Comparison of ENCODE assay signal across 8 mouse cellular contexts in genomic region chr2:25240723-25241437, GRCm38 (mm10). TPM values are rescaled to one million over a fixed set of nuclear protein-coding genes. Genes with fewer than 3 reads are reported as not detected.
DNase-seq lines count a peak whose midpoint lies in the region; ATAC-seq and TF ChIP-seq lines count a peak whose summit lies in the region.

No protein-coding gene starts in this region.

- WGBS in limb, embryonic 13.5 days = 2% methylated on average over 29 of the region's 29 CpGs
- WGBS in midbrain, embryonic 12.5 days = 1% methylated on average over 29 of the region's 29 CpGs
- WGBS in small intestine, adult 2 months = 2% methylated on average over 29 of the region's 29 CpGs

- peaks cover 8% of the 10 kb centered on the region for H3K36me3 ChIP-seq in limb, embryonic 13.5 days
- peaks cover 13% of the 10 kb centered on the region; the same call in 1 of the 2 replicates for H3K36me3 ChIP-seq in midbrain, embryonic 12.5 days
- H3K36me3 ChIP-seq in small intestine, adult 2 months (ENCODE audit: control insufficient read depth, insufficient read depth, low read length) = no peaks in the 10 kb centered on the region; the same call in 1 of the 2 replicates

- peaks cover 24% of the 10 kb centered on the region for H3K4me1 ChIP-seq in limb, embryonic 13.5 days
- H3K4me1 ChIP-seq in midbrain, embryonic 12.5 days = peaks cover 30% of the 10 kb centered on the region
- H3K4me1 ChIP-seq in small intestine, adult 2 months (ENCODE audit: control insufficient read depth, insufficient read depth, insufficient read length, low read length) = peaks cover 30% of the 10 kb centered on the region

- H3K9ac ChIP-seq in limb, embryonic 13.5 days = peak overlapping the region; percentile 58
- peak overlapping the region; percentile 37; the same call in 1 of the 2 replicates for H3K9ac ChIP-seq in midbrain, embryonic 12.5 days (replicated peaks)

- peak overlapping the region; percentile 58 for H3K4me3 ChIP-seq in limb, embryonic 13.5 days
- H3K4me3 ChIP-seq in midbrain, embryonic 12.5 days = peak overlapping the region; percentile 68
- peak overlapping the region; percentile 70 for H3K4me3 ChIP-seq in small intestine, adult 2 months (ENCODE audit: low read depth, low read length)

- peak overlapping the region; percentile 95 for H3K4me2 ChIP-seq in limb, embryonic 13.5 days (replicated peaks)
- H3K4me2 ChIP-seq in midbrain, embryonic 12.5 days (replicated peaks) = peak overlapping the region; percentile 94

- no peak for TF ChIP-seq CTCF in small intestine, adult 2 months (IDR thresholded peaks at IDR 0.05; ENCODE audit: extremely low read depth, insufficient read length, insufficient replicate concordance, low read depth, low read length)

- H3K27ac ChIP-seq in limb, embryonic 13.5 days = peak overlapping the region; percentile 11; the same call in 1 of the 2 replicates
- peak overlapping the region; percentile 42; the same call in 1 of the 2 replicates for H3K27ac ChIP-seq in midbrain, embryonic 12.5 days (replicated peaks)
- peak overlapping the region; percentile 31; the same call in 1 of the 2 replicates for H3K27ac ChIP-seq in small intestine, adult 2 months (ENCODE audit: insufficient read depth, low read depth, low read length)

- H3K9me3 ChIP-seq in limb, embryonic 13.5 days = no peaks in the 10 kb centered on the region
- no peaks in the 10 kb centered on the region for H3K9me3 ChIP-seq in midbrain, embryonic 12.5 days

- H3K27me3 ChIP-seq in limb, embryonic 13.5 days = peaks cover 54% of the 10 kb centered on the region
- peaks cover 37% of the 10 kb centered on the region for H3K27me3 ChIP-seq in midbrain, embryonic 12.5 days
- H3K27me3 ChIP-seq in small intestine, adult 2 months (ENCODE audit: control insufficient read depth, insufficient read depth, low read length) = no peaks in the 10 kb centered on the region; the same call in 1 of the 2 replicates

- peak; percentile 55 to 61 for DNase-seq in B cell, adult 2 months
- DNase-seq in adrenal gland, adult 8-10 months = peak; percentile 77
- peak; percentile 75 for DNase-seq in embryo, embryonic 9.5 days (ENCODE audit: extremely low spot score)
- peak; percentile 73 for DNase-seq in heart, adult 18-20 months
- peak; percentile 88 for DNase-seq in kidney, adult 11 months

- ATAC-seq in limb, embryonic 13.5 days (ENCODE audit: low FRiP score, low read depth) = peak; percentile 80
- peak; percentile 75 for ATAC-seq in midbrain, embryonic 12.5 days (ENCODE audit: low FRiP score, low read depth)

- peak; percentile 35; the same call in 1 of the 2 replicates for TF ChIP-seq POLR2A in small intestine, adult 2 months (IDR thresholded peaks at IDR 0.05; ENCODE audit: low read depth, low read length)

RNA-seq across cellular contexts. Expression of gene Rnf208, which starts 1.2 kb away (rescaled TPM):
- 10 to 100 TPM; 10.3 to 18.0 (median 12.3) TPM for total RNA-seq in adrenal gland, adult 8-10 months (2022)
- total RNA-seq in heart, adult 18-20 months (2021) = 1 to 10 TPM; 1.5 to 1.7 TPM
- polyA plus RNA-seq in limb, embryonic 13.5 days (2015; fragmentation: Nextera tagmentation; extraction: Ambion mirVana) = 8.6 and 9.2 TPM in 2 replicates
- polyA plus RNA-seq in midbrain, embryonic 12.5 days (2016; fragmentation: Nextera tagmentation; extraction: Ambion mirVana) = 31.9 and 35.3 TPM in 2 replicates
- polyA plus RNA-seq in small intestine, adult 2 months (2012; rRNA removed) = 7.3 and 145 TPM in 2 replicates

RNA-seq across cellular contexts. Expression of gene Cysrt1, which starts 1.4 kb away (rescaled TPM):
- not detected for total RNA-seq in adrenal gland, adult 8-10 months (2022)
- not detected for total RNA-seq in heart, adult 18-20 months (2021)
- not detected in 2 replicates for polyA plus RNA-seq in limb, embryonic 13.5 days (2015; fragmentation: Nextera tagmentation; extraction: Ambion mirVana)
- polyA plus RNA-seq in midbrain, embryonic 12.5 days (2016; fragmentation: Nextera tagmentation; extraction: Ambion mirVana) = not detected in 2 replicates
- polyA plus RNA-seq in small intestine, adult 2 months (2012; rRNA removed) = 1.7 and 10.7 TPM in 2 replicates

RNA-seq across cellular contexts. Expression of gene Rnf224, which starts 4.3 kb away (rescaled TPM):
- total RNA-seq in adrenal gland, adult 8-10 months (2022) = not detected
- not detected for total RNA-seq in heart, adult 18-20 months (2021)
- not detected in 2 replicates for polyA plus RNA-seq in limb, embryonic 13.5 days (2015; fragmentation: Nextera tagmentation; extraction: Ambion mirVana)
- not detected in 2 replicates for polyA plus RNA-seq in midbrain, embryonic 12.5 days (2016; fragmentation: Nextera tagmentation; extraction: Ambion mirVana)
- 0.10 TPM in 1 of 2 replicates, not detected in the other for polyA plus RNA-seq in small intestine, adult 2 months (2012; rRNA removed)

RNA-seq across cellular contexts. Expression of gene AL732309.1, which starts 5.8 kb away (rescaled TPM):
- total RNA-seq in adrenal gland, adult 8-10 months (2022) = 1 to 10 TPM; 2.2 to 8.9 (median 6.1) TPM
- total RNA-seq in heart, adult 18-20 months (2021) = 1 to 10 TPM; 1.9 to 2.4 TPM
- polyA plus RNA-seq in limb, embryonic 13.5 days (2015; fragmentation: Nextera tagmentation; extraction: Ambion mirVana) = 4.4 and 6.0 TPM in 2 replicates
- 5.1 and 5.2 TPM in 2 replicates for polyA plus RNA-seq in midbrain, embryonic 12.5 days (2016; fragmentation: Nextera tagmentation; extraction: Ambion mirVana)
- 15.3 and 45.8 TPM in 2 replicates for polyA plus RNA-seq in small intestine, adult 2 months (2012; rRNA removed)

RNA-seq across cellular contexts. Expression of gene Slc34a3, which starts 6.7 kb away (rescaled TPM):
- not detected for total RNA-seq in adrenal gland, adult 8-10 months (2022)
- not detected for total RNA-seq in heart, adult 18-20 months (2021)
- polyA plus RNA-seq in limb, embryonic 13.5 days (2015; fragmentation: Nextera tagmentation; extraction: Ambion mirVana) = not detected in 2 replicates
- polyA plus RNA-seq in midbrain, embryonic 12.5 days (2016; fragmentation: Nextera tagmentation; extraction: Ambion mirVana) = not detected in 2 replicates
- 0.05 and 5.6 TPM in 2 replicates for polyA plus RNA-seq in small intestine, adult 2 months (2012; rRNA removed)

Comparison
In these comparisons a context has a peak if more than half of its experiments do, and no peak if none do; other contexts are left out.
1. Peak in every context shown above with its lines: DNase-seq, ATAC-seq, H3K4me3 ChIP-seq and H3K27ac ChIP-seq.